In genomic region chr8:124294425-124294824, GRCm38 (mm10) we compare ENCODE assay signal across 12 mouse cellular contexts.
A peak's percentile ranks its signal among the peaks of the same experiment; 100 is the strongest.
DNase-seq lines count a peak whose midpoint lies in the region; ATAC-seq and TF ChIP-seq lines count a peak whose summit lies in the region.
"Had no signal": no experiment of that assay in that cellular context is flagged by ENCODE, and none has a peak within 500 bp of the region (broad histone marks: within the 10 kb centered on the region; RNA-seq: fewer than 3 reads in every experiment).

No protein-coding gene starts in this region.

- peaks cover 12% of the 10 kb centered on the region; the same call in 1 of the 2 replicates for H3K36me3 ChIP-seq in heart, embryonic 10.5 days
- H3K36me3 ChIP-seq in midbrain, embryonic 14.5 days (ENCODE audit: control insufficient read depth, insufficient read depth, low read length) = 0 out of 2 replicates have a peak, but pooled peaks cover 9% of the 10 kb centered on the region
- no peaks in the 10 kb centered on the region; the same call in 1 of the 2 replicates for H3K36me3 ChIP-seq in midbrain, embryonic 11.5 days (ENCODE audit: control insufficient read depth, insufficient read depth, low read length)
- no peaks in the 10 kb centered on the region; the same call in 1 of the 2 replicates for H3K36me3 ChIP-seq in liver, embryonic 12.5 days
- no peaks in the 10 kb centered on the region for H3K36me3 ChIP-seq in stomach, postnatal 0 days (ENCODE audit: control insufficient read depth, insufficient read depth, low read length)

- no peak for TF ChIP-seq CTCF in stomach, postnatal 0 days (IDR thresholded peaks at IDR 0.05; ENCODE audit: low read depth)

- ATAC-seq in midbrain, embryonic 14.5 days (ENCODE audit: low FRiP score, low TSS enrichment) = no peak
- ATAC-seq in midbrain, embryonic 11.5 days (ENCODE audit: low FRiP score) = no peak
- ATAC-seq in liver, embryonic 12.5 days = peak; percentile 54
- ATAC-seq in stomach, postnatal 0 days (ENCODE audit: low FRiP score, low TSS enrichment) = no peak

- H3K4me1 ChIP-seq in heart, embryonic 10.5 days = peaks cover 38% of the 10 kb centered on the region
- peaks cover 8% of the 10 kb centered on the region; the same call in 1 of the 2 replicates for H3K4me1 ChIP-seq in midbrain, embryonic 14.5 days (ENCODE audit: control insufficient read depth, insufficient read depth, low read length)
- peaks cover 5% of the 10 kb centered on the region; the same call in 1 of the 2 replicates for H3K4me1 ChIP-seq in midbrain, embryonic 11.5 days (ENCODE audit: control insufficient read depth, insufficient read depth, low read length)
- H3K4me1 ChIP-seq in liver, embryonic 12.5 days = peaks cover 33% of the 10 kb centered on the region
- no peaks in the 10 kb centered on the region; the same call in 1 of the 2 replicates for H3K4me1 ChIP-seq in stomach, postnatal 0 days (replicated peaks; ENCODE audit: control insufficient read depth, insufficient read depth)

- no peak overlapping the region for H3K4me3 ChIP-seq in heart, embryonic 10.5 days
- no peak overlapping the region for H3K4me3 ChIP-seq in midbrain, embryonic 14.5 days (replicated peaks; ENCODE audit: low read depth, low read length)
- no peak overlapping the region for H3K4me3 ChIP-seq in midbrain, embryonic 11.5 days (ENCODE audit: low read depth, low read length)
- H3K4me3 ChIP-seq in liver, embryonic 12.5 days = no peak overlapping the region
- H3K4me3 ChIP-seq in stomach, postnatal 0 days (ENCODE audit: low read depth, low read length) = no peak overlapping the region

- H3K9ac ChIP-seq in midbrain, embryonic 14.5 days (replicated peaks; ENCODE audit: low read length) = no peak overlapping the region
- no peak overlapping the region for H3K9ac ChIP-seq in midbrain, embryonic 11.5 days (ENCODE audit: low read length)
- H3K9ac ChIP-seq in liver, embryonic 12.5 days = no peak overlapping the region
- no peak overlapping the region for H3K9ac ChIP-seq in stomach, postnatal 0 days (ENCODE audit: low read length)

- DNase-seq in heart, embryonic 10.5 days (ENCODE audit: low spot score) = no peak
- DNase-seq in heart, adult 8-10 months (ENCODE audit: low spot score) = no peak
- DNase-seq in midbrain, embryonic 14.5 days = no peak
- no peak for DNase-seq in midbrain, embryonic 11.5 days (ENCODE audit: low spot score, missing footprints)
- DNase-seq in stomach, postnatal 0 days (ENCODE audit: low spot score) = no peak
- no peak for DNase-seq in layer of hippocampus, postnatal 25 days (ENCODE audit: extremely low spot score in 1 of 2, low spot score in 1 of 2)
- no peak for DNase-seq in right cerebral cortex, adult 2 months (ENCODE audit: low spot score in 2 of 2)
- DNase-seq: layer of hippocampus, adult 9-11 months; right cerebral cortex, postnatal 4 days; thymus, postnatal 14 days had no signal

- H3K27ac ChIP-seq in heart, embryonic 10.5 days = peak overlapping the region; percentile 67; the same call in 1 of the 2 replicates
- peak overlapping the region; percentile 32; the same call in 1 of the 2 replicates for H3K27ac ChIP-seq in midbrain, embryonic 14.5 days (replicated peaks; ENCODE audit: low read depth, low read length)
- no peak overlapping the region for H3K27ac ChIP-seq in midbrain, embryonic 11.5 days (ENCODE audit: low read depth, low read length)
- H3K27ac ChIP-seq in liver, embryonic 12.5 days = peak overlapping the region; percentile 42; the same call in 1 of the 2 replicates
- H3K27ac ChIP-seq in stomach, postnatal 0 days (replicated peaks) = peak overlapping the region; percentile 31; the same call in 1 of the 2 replicates

- 62% methylated on average over 6 of the region's 6 CpGs for WGBS in heart, embryonic 10.5 days
- WGBS in midbrain, embryonic 14.5 days = 75% methylated on average over 6 of the region's 6 CpGs
- 81% methylated on average over 6 of the region's 6 CpGs for WGBS in midbrain, embryonic 11.5 days
- WGBS in liver, embryonic 12.5 days (ENCODE audit: insufficient replicate concordance) = 10% methylated on average over 6 of the region's 6 CpGs
- 32% methylated on average over 6 of the region's 6 CpGs for WGBS in stomach, postnatal 0 days

- H3K27me3 ChIP-seq in heart, embryonic 10.5 days (ENCODE audit: insufficient read depth, poor library complexity, severe bottlenecking) = no peaks in the 10 kb centered on the region
- H3K27me3 ChIP-seq in midbrain, embryonic 14.5 days (ENCODE audit: control insufficient read depth, insufficient read depth, low read length) = no peaks in the 10 kb centered on the region
- H3K27me3 ChIP-seq in midbrain, embryonic 11.5 days (ENCODE audit: control insufficient read depth, insufficient read depth, low read length) = no peaks in the 10 kb centered on the region
- H3K27me3 ChIP-seq in liver, embryonic 12.5 days (replicated peaks) = no peaks in the 10 kb centered on the region
- H3K27me3 ChIP-seq in stomach, postnatal 0 days (ENCODE audit: control insufficient read depth, insufficient read depth, low read length) = no peaks in the 10 kb centered on the region
- H3K27me3 ChIP-seq: CH12.LX had no signal

- H3K4me2 ChIP-seq in midbrain, embryonic 14.5 days (ENCODE audit: low read length) = no peak overlapping the region
- no peak overlapping the region for H3K4me2 ChIP-seq in midbrain, embryonic 11.5 days
- peak overlapping the region; percentile 10; the same call in 1 of the 2 replicates for H3K4me2 ChIP-seq in liver, embryonic 12.5 days
- H3K4me2 ChIP-seq in stomach, postnatal 0 days (replicated peaks; ENCODE audit: low read depth) = no peak overlapping the region

- H3K9me3 ChIP-seq in heart, embryonic 10.5 days = no peaks in the 10 kb centered on the region
- H3K9me3 ChIP-seq in midbrain, embryonic 14.5 days (ENCODE audit: control insufficient read depth, low read length) = no peaks in the 10 kb centered on the region
- H3K9me3 ChIP-seq in midbrain, embryonic 11.5 days (ENCODE audit: control insufficient read depth, low read length) = no peaks in the 10 kb centered on the region
- no peaks in the 10 kb centered on the region for H3K9me3 ChIP-seq in liver, embryonic 12.5 days (replicated peaks)
- H3K9me3 ChIP-seq in stomach, postnatal 0 days (ENCODE audit: control insufficient read depth, low read length) = no peaks in the 10 kb centered on the region

- TF ChIP-seq EP300 in stomach, postnatal 0 days (optimal IDR thresholded peaks at IDR 0.05) = no peak
